Mouse (Mus musculus): ENCODE data around the gene Krt90. TPM values are rescaled to one million over a fixed set of nuclear protein-coding genes. Genes with fewer than 3 reads are reported as not detected.

Krt90 gene
- 2.4 and 2.6 TPM in 2 replicates for polyA plus RNA-seq (2015; fragmentation: Nextera tagmentation; extraction: Ambion mirVana)

DNA sequence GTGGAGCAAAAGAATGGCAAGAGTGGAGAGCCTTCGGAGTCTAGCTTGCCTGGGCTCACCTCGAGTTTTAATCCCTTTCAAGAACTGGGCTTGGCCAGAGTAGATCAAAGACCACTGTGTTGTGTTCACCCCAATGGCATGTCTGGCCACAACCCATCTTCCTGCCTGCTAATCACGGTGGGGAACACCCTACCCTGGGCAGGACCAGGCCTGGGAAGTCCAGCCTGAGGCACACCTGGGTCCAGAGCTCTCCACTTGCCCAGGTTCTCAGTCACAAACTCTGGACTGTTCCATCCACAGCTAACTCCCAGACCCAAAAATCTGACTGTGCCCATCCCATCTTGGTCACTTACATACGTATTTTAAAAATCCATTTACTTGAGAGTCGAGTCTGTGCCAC is at the start of gene Krt90:
Gene Krt90, minus strand, starts transcription at position 101 of the 400 bp plus-strand sequence.
- no peak within 1 kb of the TSS for H3K4me3 ChIP-seq (replicated peaks)
- H3K36me3 ChIP-seq: no peaks in the 10 kb centered on the region
- no peak for ATAC-seq (ENCODE audit: insufficient number of reproducible peaks, low FRiP score, low TSS enrichment, low read depth)
- no peak within 1 kb of the TSS for H3K9ac ChIP-seq
- H3K4me2 ChIP-seq (replicated peaks): no peak within 1 kb of the TSS
- H3K27ac ChIP-seq (replicated peaks): no peak within 1 kb of the TSS
- no peaks in the 10 kb centered on the region for H3K27me3 ChIP-seq
- H3K4me1 ChIP-seq: peaks cover 10% of the 10 kb centered on the region
- 61% methylated on average over 5 of the region's 5 CpGs for WGBS
- H3K9me3 ChIP-seq (replicated peaks): no peaks in the 10 kb centered on the region

DNA sequence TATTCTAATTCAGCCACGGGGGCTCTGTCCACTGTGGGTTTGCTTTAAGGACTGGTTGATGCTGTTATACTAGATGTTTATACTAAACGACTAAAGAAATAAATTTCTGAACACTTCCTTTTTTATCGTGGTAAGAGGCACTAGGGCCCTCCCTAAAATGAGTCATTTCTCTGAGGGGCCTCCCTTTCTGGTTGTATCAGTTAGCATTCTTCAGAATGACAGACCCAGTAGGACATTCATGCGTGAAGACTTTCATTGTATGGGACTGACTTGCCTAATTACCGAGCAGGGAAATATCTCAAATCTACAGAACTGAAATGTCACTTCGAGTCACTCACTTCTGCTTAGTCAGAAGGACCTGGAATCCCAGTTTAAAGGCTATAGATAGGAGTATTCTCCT is 36.4 kb upstream of the Krt90 start:
- no peaks in the 10 kb centered on the region for H3K27me3 ChIP-seq
- H3K27ac ChIP-seq (replicated peaks): no peak overlapping the region
- H3K4me1 ChIP-seq: no peaks in the 10 kb centered on the region
- H3K36me3 ChIP-seq: no peaks in the 10 kb centered on the region
- H3K4me2 ChIP-seq (replicated peaks): no peak overlapping the region
- H3K9me3 ChIP-seq (replicated peaks): no peaks in the 10 kb centered on the region
- no peak for ATAC-seq (ENCODE audit: insufficient number of reproducible peaks, low FRiP score, low TSS enrichment, low read depth)
- H3K9ac ChIP-seq: no peak overlapping the region
- no peak overlapping the region for H3K4me3 ChIP-seq (replicated peaks)
- 56% methylated on average over 6 of the region's 6 CpGs for WGBS

DNA sequence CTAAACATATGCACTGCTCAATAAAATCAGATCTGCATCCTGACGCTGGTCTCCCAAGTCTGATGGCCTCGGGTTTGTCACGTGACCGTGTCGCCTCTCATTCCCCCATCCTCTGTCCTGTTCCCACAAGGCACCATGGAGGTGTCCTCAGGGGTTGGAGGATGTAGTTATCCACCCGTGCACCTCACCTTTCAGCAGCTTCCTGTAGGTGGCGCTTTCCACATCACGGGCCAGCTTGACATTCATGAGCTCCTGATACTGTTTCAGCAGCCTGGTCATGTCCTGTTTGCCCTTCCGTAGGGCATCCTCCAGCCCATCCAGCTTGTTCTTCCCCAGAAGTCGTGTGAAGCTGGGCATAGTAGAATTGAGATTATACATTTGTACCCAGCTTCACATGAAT is 25.5 kb upstream of the Krt90 start:
- 82% methylated on average over 10 of the region's 10 CpGs for WGBS
- Histone ChIP-seq H3K27ac (replicated peaks) (no peak overlapping the region), H3K4me1 (no peaks in the 10 kb centered on the region), H3K4me3 (replicated peaks) (no peak overlapping the region), H3K36me3 (no peaks in the 10 kb centered on the region), H3K9ac (no peak overlapping the region), H3K4me2 (replicated peaks) (no peak overlapping the region), H3K27me3 (no peaks in the 10 kb centered on the region), H3K9me3 (replicated peaks) (no peaks in the 10 kb centered on the region)
- no peak for ATAC-seq (ENCODE audit: insufficient number of reproducible peaks, low FRiP score, low TSS enrichment, low read depth)

DNA sequence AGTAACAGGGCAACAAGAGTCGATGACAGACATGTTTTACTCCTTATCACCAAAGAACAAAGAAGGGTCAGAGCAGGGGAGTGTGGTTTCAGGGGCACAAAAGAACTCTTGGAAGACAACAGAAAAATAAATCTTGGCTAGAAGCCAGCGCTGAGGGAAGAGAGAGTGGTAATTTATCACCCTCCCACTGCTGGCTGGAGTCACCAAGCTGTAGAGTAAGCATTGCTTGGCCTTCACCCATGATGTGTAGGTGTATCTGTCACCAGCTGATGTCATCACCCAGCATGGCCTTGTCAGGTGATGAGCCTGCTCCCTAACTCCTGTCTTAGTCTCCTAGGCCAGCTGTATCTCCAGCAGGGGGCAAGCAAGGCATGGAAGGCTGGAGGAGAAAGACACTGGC is 21.7 kb upstream of the Krt90 start:
- Histone ChIP-seq H3K4me1 (no peaks in the 10 kb centered on the region), H3K36me3 (no peaks in the 10 kb centered on the region), H3K9ac (no peak overlapping the region), H3K9me3 (replicated peaks) (no peaks in the 10 kb centered on the region), H3K4me3 (replicated peaks) (no peak overlapping the region), H3K27me3 (no peaks in the 10 kb centered on the region), H3K27ac (replicated peaks) (no peak overlapping the region), H3K4me2 (replicated peaks) (no peak overlapping the region)
- no peak for ATAC-seq (ENCODE audit: insufficient number of reproducible peaks, low FRiP score, low TSS enrichment, low read depth)
- WGBS: 60% methylated on average over 2 of the region's 2 CpGs

DNA sequence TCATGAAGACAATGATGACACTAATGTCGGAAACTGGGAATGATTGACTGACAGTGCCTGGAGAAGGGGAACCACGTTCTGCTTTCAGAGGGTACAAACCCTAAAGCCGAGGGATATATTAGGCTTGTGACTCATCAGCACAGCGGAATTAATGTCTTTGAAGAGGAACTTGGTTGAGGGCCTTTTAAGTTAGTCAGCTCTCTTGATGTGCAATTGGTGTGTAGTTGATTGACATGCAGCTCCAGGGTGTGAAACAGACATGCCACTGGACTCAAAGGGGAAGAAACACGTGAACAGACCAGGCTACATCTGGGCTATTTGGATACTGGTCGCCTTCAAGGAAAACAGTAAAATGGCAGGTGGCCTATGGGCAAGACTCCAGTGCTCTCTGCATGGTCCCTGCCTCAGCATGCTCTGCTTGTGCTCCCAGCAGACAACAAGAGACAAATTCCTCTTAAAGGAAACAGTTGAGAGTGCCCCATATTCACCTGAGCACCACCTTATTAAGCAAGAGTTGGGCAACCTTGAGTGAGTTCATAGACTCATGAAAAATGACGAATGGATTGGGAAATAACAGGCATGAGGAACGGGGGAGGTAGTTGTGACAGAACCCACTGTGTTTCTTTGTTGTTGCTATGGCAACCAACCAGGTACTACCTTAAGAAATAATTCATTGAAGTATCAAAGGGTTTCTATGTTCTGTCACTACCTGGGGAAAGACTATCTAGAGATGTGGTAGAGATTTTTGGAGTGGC is 20.6 kb upstream of the Krt90 start:
- 63% methylated on average over 8 of the region's 8 CpGs for WGBS
- H3K4me3 ChIP-seq (replicated peaks): no peak overlapping the region
- no peak for ATAC-seq (ENCODE audit: insufficient number of reproducible peaks, low FRiP score, low TSS enrichment, low read depth)

GRCm38 (mm10) chr15:101581701-101582100 is 19.0 kb upstream of the Krt90 start:
- ATAC-seq (ENCODE audit: insufficient number of reproducible peaks, low FRiP score, low TSS enrichment, low read depth): no peak
- H3K9ac ChIP-seq: no peak overlapping the region
- H3K9me3 ChIP-seq (replicated peaks): no peaks in the 10 kb centered on the region
- no peaks in the 10 kb centered on the region for H3K36me3 ChIP-seq
- no peak overlapping the region for H3K27ac ChIP-seq (replicated peaks)
- H3K27me3 ChIP-seq: no peaks in the 10 kb centered on the region
- 71% methylated on average over 3 of the region's 3 CpGs for WGBS
- no peaks in the 10 kb centered on the region for H3K4me1 ChIP-seq
- no peak overlapping the region for H3K4me2 ChIP-seq (replicated peaks)
- H3K4me3 ChIP-seq (replicated peaks): no peak overlapping the region

More for the DNA sequence above, 20.6 kb upstream of the Krt90 start:
- Histone ChIP-seq H3K9me3 (replicated peaks) (no peaks in the 10 kb centered on the region), H3K36me3 (no peaks in the 10 kb centered on the region), H3K4me2 (replicated peaks) (no peak overlapping the region), H3K27ac (replicated peaks) (no peak overlapping the region), H3K27me3 (no peaks in the 10 kb centered on the region), H3K9ac (no peak overlapping the region), H3K4me1 (no peaks in the 10 kb centered on the region)

- Histone ChIP-seq H3K27me3 (no peaks in the 10 kb centered on the region), H3K9me3 (replicated peaks) (no peaks in the 10 kb centered on the region), H3K4me1 (peaks cover 5% of the 10 kb centered on the region; the same call in 1 of the 2 replicates), H3K36me3 (no peaks in the 10 kb centered on the region), H3K4me3 (replicated peaks) (no peak overlapping the region), H3K4me2 (replicated peaks) (no peak overlapping the region), H3K27ac (replicated peaks) (no peak overlapping the region), H3K9ac (no peak overlapping the region)
- 90% methylated on average over 5 of the region's 5 CpGs for WGBS
- ATAC-seq (ENCODE audit: insufficient number of reproducible peaks, low FRiP score, low TSS enrichment, low read depth): no peak
These were observed 12.8 kb upstream of the Krt90 start for GRCm38 (mm10) chr15:101575506-101575905.

- 45% methylated on average over 15 of the region's 15 CpGs for WGBS
- no peaks in the 10 kb centered on the region for H3K27me3 ChIP-seq
- H3K9ac ChIP-seq: no peak within 1 kb of the TSS
- H3K36me3 ChIP-seq: no peaks in the 10 kb centered on the region
- no peak within 1 kb of the TSS for H3K4me3 ChIP-seq (replicated peaks)
- no peak; the same call in 1 of the 2 replicates for ATAC-seq (ENCODE audit: insufficient number of reproducible peaks, low FRiP score, low TSS enrichment, low read depth)
- H3K4me1 ChIP-seq: peaks cover 5% of the 10 kb centered on the region; the same call in 1 of the 2 replicates
- no peak within 1 kb of the TSS for H3K4me2 ChIP-seq (replicated peaks)
- no peak within 1 kb of the TSS for H3K27ac ChIP-seq (replicated peaks)
- H3K9me3 ChIP-seq (replicated peaks): no peaks in the 10 kb centered on the region
These were observed 11.1 kb upstream of the Krt90 start, which contains the start of gene Krt75 for GRCm38 (mm10) chr15:101573796-101574345. Krt75 (minus strand) TSS chr15:101573904.

DNA sequence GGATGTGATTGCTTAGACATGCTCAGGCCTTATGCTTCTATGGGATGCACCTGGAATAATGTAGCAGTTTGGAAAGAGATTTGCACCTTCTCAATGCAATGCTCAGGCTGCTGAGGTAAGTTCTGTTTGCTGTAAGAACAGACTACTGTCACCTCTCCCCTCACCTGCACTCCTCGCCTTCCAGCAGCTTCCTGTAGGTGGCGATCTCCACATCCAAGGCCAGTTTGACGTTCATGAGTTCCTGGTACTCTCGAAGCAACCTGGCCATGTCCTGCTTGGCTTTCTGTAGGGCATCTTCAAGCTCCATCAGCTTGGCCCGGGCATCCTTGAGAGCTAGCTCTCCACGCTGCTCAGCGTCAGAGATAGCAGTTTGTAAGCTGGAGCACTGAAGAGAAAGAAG is 5.0 kb upstream of the Krt90 start:
- no peak overlapping the region for H3K4me3 ChIP-seq (replicated peaks)
- peaks cover 10% of the 10 kb centered on the region for H3K4me1 ChIP-seq
- 47% methylated on average over 7 of the region's 7 CpGs for WGBS
- H3K9me3 ChIP-seq (replicated peaks): no peaks in the 10 kb centered on the region
- H3K9ac ChIP-seq: no peak overlapping the region
- H3K27me3 ChIP-seq: no peaks in the 10 kb centered on the region
- H3K36me3 ChIP-seq: no peaks in the 10 kb centered on the region
- H3K4me2 ChIP-seq (replicated peaks): no peak overlapping the region
- no peak for ATAC-seq (ENCODE audit: insufficient number of reproducible peaks, low FRiP score, low TSS enrichment, low read depth)
- no peak overlapping the region for H3K27ac ChIP-seq (replicated peaks)

GRCm38 (mm10) chr15:101558034-101558646 is 4.6 kb downstream of the Krt90 start:
- no peak overlapping the region for H3K27ac ChIP-seq (replicated peaks)
- no peaks in the 10 kb centered on the region for H3K27me3 ChIP-seq
- no peaks in the 10 kb centered on the region for H3K36me3 ChIP-seq
- H3K4me2 ChIP-seq (replicated peaks): no peak overlapping the region
- no peak overlapping the region for H3K4me3 ChIP-seq (replicated peaks)
- 22% methylated on average over 7 of the region's 7 CpGs for WGBS
- no peaks in the 10 kb centered on the region for H3K9me3 ChIP-seq (replicated peaks)
- ATAC-seq (ENCODE audit: insufficient number of reproducible peaks, low FRiP score, low TSS enrichment, low read depth): no peak
- H3K4me1 ChIP-seq: peaks cover 5% of the 10 kb centered on the region
- H3K9ac ChIP-seq: no peak overlapping the region

DNA sequence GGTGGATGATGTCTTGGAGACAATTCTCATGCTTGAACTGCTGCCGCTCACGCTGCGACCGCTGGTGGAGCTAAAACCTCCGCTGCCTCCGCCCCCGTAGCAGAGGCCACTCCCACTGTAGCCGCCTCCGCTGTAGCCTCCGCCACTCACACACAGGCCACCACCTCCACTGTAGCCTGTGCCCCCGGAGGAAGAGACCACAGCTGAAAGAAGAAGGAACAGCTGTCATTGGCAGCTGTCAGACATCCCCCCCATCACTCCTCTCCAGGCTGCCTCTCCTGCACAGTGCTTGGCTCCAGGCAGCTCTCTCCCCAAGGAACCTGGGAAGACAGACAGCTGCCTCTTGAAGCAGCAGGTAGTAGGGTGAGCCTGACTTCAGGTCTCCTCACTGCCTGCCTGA is 9.6 kb downstream of the Krt90 start:
- no peaks in the 10 kb centered on the region for H3K27me3 ChIP-seq
- H3K36me3 ChIP-seq: no peaks in the 10 kb centered on the region
- peak overlapping the region; percentile 2; the same call in 1 of the 2 replicates for H3K4me3 ChIP-seq (replicated peaks)
- no peak overlapping the region for H3K27ac ChIP-seq (replicated peaks)
- no peak overlapping the region for H3K9ac ChIP-seq
- WGBS: under 1% methylated on average over 11 of the region's 11 CpGs
- peak; percentile 74 for ATAC-seq (ENCODE audit: insufficient number of reproducible peaks, low FRiP score, low TSS enrichment, low read depth)
- no peaks in the 10 kb centered on the region for H3K9me3 ChIP-seq (replicated peaks)
- peaks cover 13% of the 10 kb centered on the region for H3K4me1 ChIP-seq
- H3K4me2 ChIP-seq (replicated peaks): peak overlapping the region; percentile 35
